Mouse (Mus musculus) limb, embryonic 11.5 days (tissue): ENCODE measurements around the gene Itgad. TPM values are rescaled to one million over a fixed set of nuclear protein-coding genes. Genes with fewer than 3 reads are reported as not detected.

Source experiments
- ATAC-seq: fragments of 200-750 bp; cut with Nextera tagmentation; 2 replicates; pipeline ENCODE4 v1.8.0; 2017; ENCODE audit warnings: low read depth; ENCODE audit not compliant: insufficient number of reproducible peaks, low FRiP score, low TSS enrichment
- DNase-seq: peaks from one replicate; pipeline ENCODE4 v3.0.0-alpha.2; 2015; ENCODE audit warnings: low spot score
- H3K27ac ChIP-seq: fragments of 300-500 bp; sonication (generic); replicated peaks from 2 replicates; pipeline ENCODE4 v1.5.1; 2014; ENCODE audit warnings: low read depth, mild to moderate bottlenecking, low read length
- H3K27me3 ChIP-seq: fragments of 300-500 bp; sonication (generic); 2 replicates; pipeline ENCODE4 v1.6.1; 2014; ENCODE audit warnings: mild to moderate bottlenecking, low read length, mixed read lengths; ENCODE audit not compliant: control insufficient read depth, insufficient read depth
- H3K36me3 ChIP-seq: fragments of 300-500 bp; sonication (generic); 2 replicates; pipeline ENCODE4 v1.6.1; 2014; ENCODE audit warnings: mild to moderate bottlenecking, low read length, moderate library complexity, mixed read lengths; ENCODE audit not compliant: control insufficient read depth, insufficient read depth
- H3K4me1 ChIP-seq: fragments of 300-500 bp; sonication (generic); 2 replicates; pipeline ENCODE4 v1.6.1; 2014; ENCODE audit warnings: low read length, mixed read lengths; ENCODE audit not compliant: control insufficient read depth, insufficient read depth
- H3K4me2 ChIP-seq: fragments of 300-500 bp; sonication (generic); 2 replicates; pipeline ENCODE4 v1.6.1; 2014; ENCODE audit warnings: low read depth, mild to moderate bottlenecking, moderate library complexity; ENCODE audit not compliant: severe bottlenecking
- H3K4me3 ChIP-seq: fragments of 300-500 bp; sonication (generic); 2 replicates; pipeline ENCODE4 v1.5.1; 2014; ENCODE audit warnings: low read depth, low read length
- H3K9ac ChIP-seq: fragments of 300-500 bp; sonication (generic); 2 replicates; pipeline ENCODE4 v1.6.1; 2014; ENCODE audit warnings: mild to moderate bottlenecking, low read length
- H3K9me3 ChIP-seq: fragments of 300-500 bp; sonication (generic); 2 replicates; pipeline ENCODE4 v1.6.1; 2016; ENCODE audit warnings: low read length; ENCODE audit not compliant: control insufficient read depth
- WGBS: fragments of 180-500 bp; shearing (Covaris S2); extraction: QIAGEN DNeasy Blood & Tissue Kit; methylation state at CpG from one replicate; pipeline ENCODE4 v1.1.7; 2014; 5-methylcytosine and 5-hydroxymethylcytosine counted together
- polyA plus RNA-seq: library from polyadenylated mRNA; unstranded; fragments of >200 nt; fragmentation: Nextera tagmentation; extraction: Ambion mirVana; gene quantifications from 2 replicates; pipeline ENCODE4 v1.2.1, GENCODE M21; 2014

Gene Itgad
- 0.16 TPM in 1 of 2 replicates, not detected in the other for polyA plus RNA-seq

- Histone ChIP-seq H3K9me3 (no peaks in the 10 kb centered on the region), H3K9ac (no peak within 1 kb of the TSS), H3K36me3 (no peaks in the 10 kb centered on the region), H3K4me2 (no peak within 1 kb of the TSS), H3K27me3 (no peaks in the 10 kb centered on the region), H3K4me1 (no peaks in the 10 kb centered on the region), H3K4me3 (no peak within 1 kb of the TSS), H3K27ac (no peak within 1 kb of the TSS)
- ATAC-seq (no peak), DNase-seq (no peak)
- WGBS: 93% methylated on average over 21 of the region's 21 CpGs
Observed at GRCm38 (mm10) chr7:128154076-128154475, at the start of gene Itgad. Itgad (plus strand) TSS chr7:128154376.

GRCm38 (mm10) chr7:128105246-128105645 lies 48.9 kb upstream of the Itgad start:
- no peaks in the 10 kb centered on the region for H3K36me3 ChIP-seq
- no peak overlapping the region for H3K4me3 ChIP-seq
- no peaks in the 10 kb centered on the region for H3K9me3 ChIP-seq
- H3K4me1 ChIP-seq: no peaks in the 10 kb centered on the region
- DNase-seq: no peak
- H3K4me2 ChIP-seq: no peak overlapping the region
- no peak overlapping the region for H3K9ac ChIP-seq
- no peak for ATAC-seq
- 63% methylated on average over 4 of the region's 4 CpGs for WGBS
- no peak overlapping the region for H3K27ac ChIP-seq
- no peaks in the 10 kb centered on the region for H3K27me3 ChIP-seq

GRCm38 (mm10) chr7:128107462-128107861 lies 46.7 kb upstream of the Itgad start:
- Histone ChIP-seq H3K4me1 (no peaks in the 10 kb centered on the region), H3K9me3 (no peaks in the 10 kb centered on the region), H3K27me3 (no peaks in the 10 kb centered on the region), H3K36me3 (no peaks in the 10 kb centered on the region), H3K9ac (no peak overlapping the region), H3K4me2 (no peak overlapping the region), H3K4me3 (no peak overlapping the region), H3K27ac (no peak overlapping the region)
- ATAC-seq (no peak), DNase-seq (no peak)
- WGBS: 92% methylated on average over 7 of the region's 7 CpGs

GRCm38 (mm10) chr7:128110314-128110713 lies 43.9 kb upstream of the Itgad start:
- WGBS: 75% methylated on average over 2 of the region's 2 CpGs
- Histone ChIP-seq H3K4me2 (no peak overlapping the region), H3K9me3 (no peaks in the 10 kb centered on the region), H3K27me3 (no peaks in the 10 kb centered on the region), H3K4me1 (no peaks in the 10 kb centered on the region), H3K27ac (no peak overlapping the region), H3K9ac (no peak overlapping the region), H3K4me3 (no peak overlapping the region), H3K36me3 (no peaks in the 10 kb centered on the region)
- ATAC-seq (no peak), DNase-seq (no peak)

- Histone ChIP-seq H3K27me3 (no peaks in the 10 kb centered on the region), H3K36me3 (no peaks in the 10 kb centered on the region), H3K9ac (no peak overlapping the region), H3K4me2 (no peak overlapping the region), H3K27ac (no peak overlapping the region), H3K9me3 (no peaks in the 10 kb centered on the region), H3K4me3 (no peak overlapping the region), H3K4me1 (no peaks in the 10 kb centered on the region)
- no peak for DNase-seq
- WGBS: 88% methylated on average over 11 of the region's 11 CpGs
- ATAC-seq: no peak
Observed at GRCm38 (mm10) chr7:128112131-128112530, 42.0 kb upstream of the Itgad start.

GRCm38 (mm10) chr7:128114371-128115105 lies 39.6 kb upstream of the Itgad start:
- no peak overlapping the region for H3K27ac ChIP-seq
- no peaks in the 10 kb centered on the region for H3K27me3 ChIP-seq
- ATAC-seq (no peak), DNase-seq (no peak)
- no peaks in the 10 kb centered on the region for H3K4me1 ChIP-seq
- no peak overlapping the region for H3K4me2 ChIP-seq
- WGBS: 93% methylated on average over 11 of the region's 11 CpGs
- H3K36me3 ChIP-seq: no peaks in the 10 kb centered on the region
- no peak overlapping the region for H3K4me3 ChIP-seq
- no peaks in the 10 kb centered on the region for H3K9me3 ChIP-seq
- no peak overlapping the region for H3K9ac ChIP-seq

- ATAC-seq: no peak
- no peaks in the 10 kb centered on the region for H3K9me3 ChIP-seq
- 76% methylated on average over 5 of the region's 5 CpGs for WGBS
- no peak overlapping the region for H3K27ac ChIP-seq
- H3K4me3 ChIP-seq: no peak overlapping the region
- H3K27me3 ChIP-seq: no peaks in the 10 kb centered on the region
- H3K36me3 ChIP-seq: no peaks in the 10 kb centered on the region
- no peak for DNase-seq
- H3K4me1 ChIP-seq: no peaks in the 10 kb centered on the region
- no peak overlapping the region for H3K4me2 ChIP-seq
- no peak overlapping the region for H3K9ac ChIP-seq
Observed at GRCm38 (mm10) chr7:128115211-128115958, 38.8 kb upstream of the Itgad start.

- Histone ChIP-seq H3K27ac (no peak overlapping the region), H3K9me3 (no peaks in the 10 kb centered on the region), H3K9ac (no peak overlapping the region), H3K27me3 (no peaks in the 10 kb centered on the region), H3K4me1 (no peaks in the 10 kb centered on the region), H3K4me2 (no peak overlapping the region), H3K4me3 (no peak overlapping the region), H3K36me3 (no peaks in the 10 kb centered on the region)
- 88% methylated on average over 5 of the region's 5 CpGs for WGBS
- ATAC-seq: no peak
- DNase-seq: no peak
Observed at GRCm38 (mm10) chr7:128116396-128116795, 37.8 kb upstream of the Itgad start.
